Mouse (Mus musculus) hindbrain, embryonic 11.5 days (tissue): ENCODE measurements around the gene Mapkapk3. TPM values are rescaled to one million over a fixed set of nuclear protein-coding genes. Genes with fewer than 3 reads are reported as not detected.

ENCODE experiments used
- ATAC-seq: fragments of 200-750 bp; cut with Nextera tagmentation; 2 replicates; pipeline ENCODE4 v1.8.0; 2017; ENCODE audit warnings: mild to moderate bottlenecking, moderate TSS enrichment, moderate library complexity; ENCODE audit not compliant: low FRiP score
- DNase-seq: peaks from one replicate; pipeline ENCODE4 v3.0.0-alpha.2; 2015; ENCODE audit warnings: low spot score
- H3K27ac ChIP-seq: fragments of 300-500 bp; sonication (generic); 2 replicates; pipeline ENCODE4 v1.5.1; 2014; ENCODE audit warnings: mild to moderate bottlenecking, low read depth, low read length
- H3K27me3 ChIP-seq: fragments of 300-500 bp; sonication (generic); 2 replicates; pipeline ENCODE4 v1.6.1; 2014; ENCODE audit warnings: mild to moderate bottlenecking, low read length, moderate library complexity, mixed read lengths; ENCODE audit not compliant: control insufficient read depth, insufficient read depth
- H3K36me3 ChIP-seq: fragments of 300-500 bp; sonication (generic); 2 replicates; pipeline ENCODE4 v1.6.1; 2014; ENCODE audit warnings: mild to moderate bottlenecking, low read length, moderate library complexity, mixed read lengths; ENCODE audit not compliant: control insufficient read depth, insufficient read depth
- H3K4me1 ChIP-seq: fragments of 300-500 bp; sonication (generic); replicated peaks from 2 replicates; pipeline ENCODE4 v1.6.1; 2014; ENCODE audit warnings: low read length, mixed read lengths; ENCODE audit not compliant: control insufficient read depth, insufficient read depth
- H3K4me2 ChIP-seq: fragments of 300-500 bp; sonication (generic); replicated peaks from 2 replicates; pipeline ENCODE4 v1.6.1; 2014; ENCODE audit warnings: mild to moderate bottlenecking, low read depth, low read length
- H3K4me3 ChIP-seq: fragments of 300-500 bp; sonication (generic); 2 replicates; pipeline ENCODE4 v1.5.1; 2014; ENCODE audit warnings: low read depth, low read length
- H3K9ac ChIP-seq: fragments of 300-500 bp; sonication (generic); 2 replicates; pipeline ENCODE4 v1.6.1; 2014; ENCODE audit warnings: low read depth, low read length
- H3K9me3 ChIP-seq: fragments of 300-500 bp; sonication (generic); 2 replicates; pipeline ENCODE4 v1.6.1; 2016; ENCODE audit warnings: low read length; ENCODE audit not compliant: control insufficient read depth
- WGBS: fragments of 180-500 bp; shearing (Covaris S2); extraction: QIAGEN DNeasy Blood & Tissue Kit; methylation state at CpG from one replicate; pipeline ENCODE4 v1.1.7; 2014; 5-methylcytosine and 5-hydroxymethylcytosine counted together
- polyA plus RNA-seq: library from polyadenylated mRNA; unstranded; fragments of >200 nt; fragmentation: Nextera tagmentation; extraction: Ambion mirVana; gene quantifications from 2 replicates; pipeline ENCODE4 v1.2.1, GENCODE M21; 2014

Mapkapk3 gene
- polyA plus RNA-seq, 1 experiment from 2014 or later = 3.4 TPM

DNA sequence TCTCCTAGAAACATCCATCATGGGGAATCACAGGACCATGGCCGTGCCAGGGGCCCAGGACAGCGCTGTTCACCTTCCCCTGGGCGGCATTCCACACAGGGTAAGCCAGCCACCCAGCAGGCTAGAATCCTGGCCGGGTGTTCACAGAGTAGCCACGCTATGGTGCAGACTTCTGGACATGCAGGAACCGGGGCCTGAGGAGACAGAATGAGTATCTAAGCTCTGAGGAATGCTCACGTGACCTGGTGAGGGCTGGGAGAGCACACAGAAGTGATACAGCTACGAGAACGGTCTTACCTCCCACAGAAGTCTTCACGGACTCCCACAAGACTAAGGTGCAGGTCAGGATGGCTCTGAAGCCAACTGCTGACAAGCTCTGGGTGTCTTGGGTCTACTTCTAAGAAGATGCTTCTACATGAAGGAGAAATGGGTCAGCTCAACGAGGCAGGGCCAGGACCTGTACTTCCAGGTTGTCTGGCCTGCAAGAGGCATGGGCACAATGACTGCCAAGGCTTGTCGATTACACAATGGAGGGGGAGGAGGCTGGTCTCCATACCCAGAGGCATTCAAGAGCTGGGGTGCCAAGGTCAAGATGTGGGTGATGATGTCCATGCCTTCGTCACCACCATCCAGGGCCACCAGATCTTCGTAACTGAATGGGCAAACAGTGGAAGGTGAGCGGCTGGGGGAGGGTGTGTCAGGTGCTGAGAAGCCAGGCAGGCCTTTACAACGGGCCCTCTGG is 38.4 kb upstream of the Mapkapk3 start:
- Histone ChIP-seq H3K27me3 (no peaks in the 10 kb centered on the region), H3K4me3 (no peak overlapping the region), H3K36me3 (no peaks in the 10 kb centered on the region), H3K9me3 (no peaks in the 10 kb centered on the region), H3K4me2 (no peak overlapping the region), H3K27ac (no peak overlapping the region), H3K9ac (no peak overlapping the region), H3K4me1 (no peaks in the 10 kb centered on the region)
- ATAC-seq (no peak), DNase-seq (no peak)
- 89% methylated on average over 16 of the region's 16 CpGs for WGBS

GRCm38 (mm10) chr9:107325904-107326303 is 36.2 kb upstream of the Mapkapk3 start:
- Histone ChIP-seq H3K36me3 (no peaks in the 10 kb centered on the region), H3K4me3 (no peak overlapping the region), H3K4me2 (no peak overlapping the region), H3K9ac (no peak overlapping the region), H3K27ac (no peak overlapping the region), H3K4me1 (no peaks in the 10 kb centered on the region), H3K9me3 (no peaks in the 10 kb centered on the region), H3K27me3 (no peaks in the 10 kb centered on the region)
- ATAC-seq (no peak), DNase-seq (no peak)
- 86% methylated on average over 7 of the region's 7 CpGs for WGBS

DNA sequence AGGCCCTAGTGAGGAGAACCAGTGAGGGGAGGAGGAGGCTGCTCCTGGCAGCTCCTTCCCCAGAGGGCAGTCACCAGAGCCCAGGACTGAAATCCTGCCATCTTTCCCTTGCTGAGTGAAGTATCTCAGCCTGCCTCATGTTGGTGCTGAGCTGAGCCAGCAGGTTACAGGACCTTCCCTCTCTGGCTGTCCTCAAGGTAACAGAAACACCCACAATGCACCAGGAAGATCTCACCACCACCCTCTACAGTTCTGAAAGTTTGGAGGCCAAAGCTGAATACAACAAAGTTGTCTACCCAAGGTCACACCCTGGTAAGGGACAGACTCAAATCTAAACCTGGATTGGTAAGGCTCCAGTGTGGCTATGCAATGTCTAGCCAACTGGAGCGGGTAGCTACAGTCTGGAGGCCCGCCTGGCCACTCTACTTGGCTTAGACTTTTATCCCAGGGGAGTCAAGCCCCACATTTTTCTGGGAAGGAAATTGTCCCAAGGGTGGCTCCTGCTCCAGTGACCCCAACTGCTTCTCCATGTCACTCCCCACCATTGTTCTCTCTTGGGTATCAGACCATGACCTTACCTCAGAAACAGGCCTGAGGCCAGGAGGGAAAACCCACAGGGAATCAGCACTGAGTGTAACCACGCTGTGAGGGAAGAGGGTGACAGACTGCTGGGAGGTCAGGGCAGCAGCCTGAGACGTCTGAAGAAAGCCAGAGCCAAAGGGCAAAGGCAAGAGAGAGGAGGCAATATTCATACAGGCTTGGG is 35.3 kb upstream of the Mapkapk3 start:
- no peaks in the 10 kb centered on the region for H3K27me3 ChIP-seq
- H3K36me3 ChIP-seq = no peaks in the 10 kb centered on the region
- H3K9me3 ChIP-seq = no peaks in the 10 kb centered on the region
- WGBS = 54% methylated on average over 4 of the region's 4 CpGs
- no peak overlapping the region for H3K9ac ChIP-seq
- DNase-seq (no peak), ATAC-seq (no peak)
- H3K27ac ChIP-seq = no peak overlapping the region
- no peak overlapping the region for H3K4me3 ChIP-seq
- H3K4me1 ChIP-seq = no peaks in the 10 kb centered on the region
- H3K4me2 ChIP-seq = no peak overlapping the region

DNA sequence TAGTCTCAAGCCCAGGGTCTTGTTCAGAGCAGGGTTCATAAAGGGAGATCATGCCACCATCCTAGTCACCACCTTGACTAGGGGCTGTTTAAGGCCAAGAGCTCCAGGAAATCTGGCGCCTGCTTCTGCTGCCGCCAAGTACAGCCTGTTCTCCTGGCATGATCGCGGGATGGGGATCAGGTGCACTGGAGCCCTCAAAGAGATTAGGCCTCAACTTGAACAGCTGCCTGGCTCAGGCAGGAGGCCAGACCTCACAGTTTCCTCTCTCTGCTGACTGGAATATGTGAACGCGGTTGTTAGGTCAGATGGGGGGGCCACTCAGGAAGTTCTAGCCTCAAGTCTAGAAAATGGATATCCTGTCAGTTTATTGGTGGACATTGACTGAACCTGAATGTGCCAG is 33.9 kb upstream of the Mapkapk3 start:
- Histone ChIP-seq H3K4me1 (no peaks in the 10 kb centered on the region), H3K4me3 (no peak overlapping the region), H3K27me3 (no peaks in the 10 kb centered on the region), H3K9me3 (no peaks in the 10 kb centered on the region), H3K36me3 (no peaks in the 10 kb centered on the region), H3K27ac (no peak overlapping the region), H3K4me2 (no peak overlapping the region), H3K9ac (no peak overlapping the region)
- ATAC-seq (no peak), DNase-seq (no peak)
- WGBS = 81% methylated on average over 6 of the region's 6 CpGs

DNA sequence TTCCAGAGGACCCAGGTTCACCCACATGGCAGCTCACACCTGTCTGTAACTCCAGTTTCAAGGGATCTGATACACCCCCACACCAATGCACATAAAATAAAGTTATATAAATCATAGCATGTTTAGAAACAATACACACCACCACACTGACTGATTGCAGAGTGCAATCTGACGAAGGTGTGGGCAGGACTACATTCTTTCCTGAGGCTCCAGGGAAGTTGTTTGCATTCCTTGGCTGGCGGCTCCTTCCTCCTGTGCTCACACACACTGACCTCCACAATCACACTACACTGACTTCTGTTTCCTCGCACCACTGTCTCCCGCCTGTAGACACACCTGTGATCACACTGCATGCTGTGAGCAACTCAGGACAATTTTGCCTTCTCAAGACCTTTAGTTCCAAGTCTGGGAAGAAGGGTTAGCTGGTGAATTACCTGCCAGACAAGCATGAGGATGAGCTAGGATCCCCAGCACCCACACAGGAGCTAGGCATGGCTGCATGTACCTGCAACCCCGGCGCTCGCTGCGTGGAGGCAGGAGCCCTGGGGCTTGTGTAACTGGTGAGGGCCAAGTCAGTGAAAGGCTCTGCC is 32.9 kb upstream of the Mapkapk3 start:
- Histone ChIP-seq H3K4me2 (no peak overlapping the region), H3K27me3 (no peaks in the 10 kb centered on the region), H3K36me3 (no peaks in the 10 kb centered on the region), H3K9ac (no peak overlapping the region), H3K4me3 (no peak overlapping the region), H3K4me1 (no peaks in the 10 kb centered on the region), H3K9me3 (no peaks in the 10 kb centered on the region), H3K27ac (no peak overlapping the region)
- ATAC-seq (no peak), DNase-seq (no peak)
- 83% methylated on average over 8 of the region's 8 CpGs for WGBS

DNA sequence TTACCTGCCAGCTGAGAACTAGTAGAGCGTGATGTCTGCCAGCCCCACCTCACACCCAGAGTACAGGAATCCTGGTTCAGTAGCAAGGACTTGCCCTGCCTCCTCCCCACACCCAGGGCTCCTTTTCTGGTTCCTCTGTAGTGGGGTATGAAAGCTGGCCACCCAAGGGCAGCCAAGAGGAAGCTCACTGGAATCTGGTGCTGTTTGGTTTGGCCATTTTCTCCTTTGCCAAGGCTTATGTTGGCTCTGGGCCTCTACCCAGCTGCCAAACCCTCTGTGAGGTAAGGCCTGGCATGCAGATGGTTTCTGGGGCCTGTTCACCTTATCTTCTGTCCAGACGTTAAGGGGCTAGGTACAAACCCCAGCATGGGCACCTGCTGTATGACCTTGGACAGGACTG is 26.1 kb upstream of the Mapkapk3 start:
- DNase-seq (no peak), ATAC-seq (no peak)
- 79% methylated on average over 2 of the region's 2 CpGs for WGBS
- H3K4me1 ChIP-seq = no peaks in the 10 kb centered on the region
- no peak overlapping the region for H3K9ac ChIP-seq
- H3K9me3 ChIP-seq = no peaks in the 10 kb centered on the region
- no peaks in the 10 kb centered on the region for H3K27me3 ChIP-seq
- H3K4me2 ChIP-seq = no peak overlapping the region
- no peak overlapping the region for H3K4me3 ChIP-seq
- H3K36me3 ChIP-seq = no peaks in the 10 kb centered on the region
- H3K27ac ChIP-seq = no peak overlapping the region

DNA sequence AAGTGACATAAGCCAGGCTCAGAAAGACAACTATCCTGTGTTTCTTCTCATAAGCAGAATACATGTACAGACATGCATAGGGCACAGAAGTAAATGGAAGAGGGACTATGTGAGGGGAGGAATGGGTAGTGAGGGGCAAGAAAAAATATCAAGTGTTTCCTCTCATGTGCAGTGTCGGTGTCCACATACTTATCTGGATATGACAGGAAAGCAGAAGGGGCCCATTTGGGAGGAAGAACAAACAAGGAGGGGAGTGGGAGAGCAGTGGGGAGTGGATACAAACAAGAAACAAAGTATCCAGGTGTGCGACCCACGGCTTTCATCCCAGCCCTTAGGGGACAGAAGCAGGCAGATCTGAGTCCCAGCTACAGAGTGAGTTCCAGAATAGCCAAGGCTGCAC is 24.2 kb upstream of the Mapkapk3 start:
- Histone ChIP-seq H3K9ac (no peak overlapping the region), H3K4me3 (no peak overlapping the region), H3K27ac (no peak overlapping the region), H3K9me3 (no peaks in the 10 kb centered on the region), H3K4me2 (no peak overlapping the region), H3K27me3 (no peaks in the 10 kb centered on the region), H3K4me1 (no peaks in the 10 kb centered on the region), H3K36me3 (no peaks in the 10 kb centered on the region)
- ATAC-seq = no peak
- no peak for DNase-seq
- WGBS = 90% methylated on average over 3 of the region's 3 CpGs

DNA sequence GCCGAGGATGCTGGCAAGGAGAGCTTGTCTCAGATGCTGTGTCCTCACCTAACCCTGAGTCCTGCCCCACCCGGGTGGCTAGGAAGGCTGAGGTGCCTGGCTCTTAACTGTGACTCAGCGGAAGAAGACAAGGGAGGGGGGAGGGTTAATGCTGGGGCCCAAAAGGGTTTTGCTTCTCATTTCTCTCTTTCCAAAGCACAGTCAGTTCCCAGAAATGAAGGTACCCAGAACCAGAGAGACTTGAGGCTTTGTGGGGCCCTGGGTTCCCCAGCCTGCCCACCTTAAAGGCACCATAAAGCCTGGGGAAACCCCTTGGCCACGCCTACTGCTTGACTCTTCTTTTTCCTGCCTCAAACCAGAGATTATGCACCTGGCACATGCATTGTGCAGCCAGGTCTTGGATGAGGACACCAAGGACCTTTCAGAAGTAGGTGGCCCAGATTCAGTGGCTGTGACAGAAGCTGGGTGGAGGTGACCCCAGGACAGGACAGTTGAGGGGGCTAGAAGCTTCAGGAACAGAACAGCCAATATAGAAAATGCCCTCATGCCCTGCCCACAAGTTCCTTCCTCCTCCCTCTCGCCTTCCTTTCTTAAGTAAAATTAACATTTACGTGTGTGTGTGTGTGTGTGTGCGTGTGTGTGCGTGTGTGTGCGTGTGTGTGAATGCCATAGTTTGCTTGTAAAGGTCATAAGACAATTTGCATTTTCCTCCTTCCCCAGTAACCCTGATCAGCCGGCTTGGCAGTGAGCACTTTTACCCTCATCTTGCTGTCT is 23.3 kb upstream of the Mapkapk3 start:
- Histone ChIP-seq H3K4me1 (no peaks in the 10 kb centered on the region), H3K9ac (no peak overlapping the region), H3K36me3 (no peaks in the 10 kb centered on the region), H3K27me3 (no peaks in the 10 kb centered on the region), H3K4me3 (no peak overlapping the region), H3K27ac (no peak overlapping the region), H3K4me2 (no peak overlapping the region), H3K9me3 (no peaks in the 10 kb centered on the region)
- DNase-seq (no peak), ATAC-seq (no peak)
- WGBS = 71% methylated on average over 10 of the region's 10 CpGs
